Mouse (Mus musculus) hindbrain, postnatal 0 days (tissue): Measurements from ENCODE around the gene Itgb3bp. TPM values are rescaled to one million over a fixed set of nuclear protein-coding genes. Genes with fewer than 3 reads are reported as not detected.

Experiments
- ATAC-seq: fragments of 200-750 bp; cut with Nextera tagmentation; 2 replicates; pipeline ENCODE4 v1.8.0; 2017; ENCODE audit warnings: mild to moderate bottlenecking, moderate TSS enrichment, moderate library complexity
- DNase-seq: peaks from one replicate; pipeline ENCODE4 v3.0.0-alpha.2; 2015; ENCODE audit warnings: low spot score
- H3K27ac ChIP-seq: fragments of 300-500 bp; sonication (generic); 2 replicates; pipeline ENCODE4 v1.5.1; 2014; ENCODE audit warnings: mild to moderate bottlenecking
- H3K27me3 ChIP-seq: fragments of 300-500 bp; sonication (generic); 2 replicates; pipeline ENCODE4 v1.6.1; 2014; ENCODE audit warnings: low read length, mixed read lengths; ENCODE audit not compliant: insufficient read depth
- H3K36me3 ChIP-seq: fragments of 300-500 bp; sonication (generic); 2 replicates; pipeline ENCODE4 v1.6.1; 2014; ENCODE audit warnings: low read length, mixed read lengths; ENCODE audit not compliant: insufficient read depth
- H3K4me1 ChIP-seq: fragments of 300-500 bp; sonication (generic); 2 replicates; pipeline ENCODE4 v1.6.1; 2014; ENCODE audit warnings: antibody characterized with exemption, low read length, mixed read lengths; ENCODE audit not compliant: insufficient read depth
- H3K4me2 ChIP-seq: fragments of 300-500 bp; sonication (generic); 2 replicates; pipeline ENCODE4 v1.6.1; 2014; ENCODE audit warnings: low read depth, mild to moderate bottlenecking, low read length, moderate library complexity, mixed read lengths
- H3K4me3 ChIP-seq: fragments of 300-500 bp; sonication (generic); 2 replicates; pipeline ENCODE4 v1.5.1; 2014; ENCODE audit warnings: low read length
- H3K9ac ChIP-seq: fragments of 300-500 bp; sonication (generic); replicated peaks from 2 replicates; pipeline ENCODE4 v1.6.1; 2014; ENCODE audit warnings: mild to moderate bottlenecking, low read length, moderate library complexity, mixed read lengths
- H3K9me3 ChIP-seq: fragments of 300-500 bp; sonication (generic); 2 replicates; pipeline ENCODE4 v1.6.1; 2016; ENCODE audit warnings: low read length, mixed read lengths
- CTCF ChIP-seq: IDR thresholded peaks from 2 replicates; pipeline ENCODE4 v1.5.1; 2016; ENCODE audit warnings: antibody characterized with exemption, control low read depth, low read depth
- WGBS: fragments of 180-500 bp; shearing (Covaris S2); extraction: QIAGEN DNeasy Blood & Tissue Kit; methylation state at CpG from one replicate; pipeline ENCODE4 v1.1.7; 2014; 5-methylcytosine and 5-hydroxymethylcytosine counted together
- polyA plus RNA-seq: library from polyadenylated mRNA; unstranded; fragments of >200 nt; fragmentation: Nextera tagmentation; extraction: Ambion mirVana; gene quantifications from 2 replicates; pipeline ENCODE4 v1.2.1, GENCODE M21; 2015
- total RNA-seq: library from RNA; depleted of rRNA; stranded (reverse); fragments of >200 nt; gene quantifications from 2 replicates; pipeline ENCODE4 v1.2.3, GENCODE M21; 2014

Gene Itgb3bp
- total and polyA plus RNA-seq, 2 experiments from 2014 or later, result 2.8 to 12.7 TPM

DNA sequence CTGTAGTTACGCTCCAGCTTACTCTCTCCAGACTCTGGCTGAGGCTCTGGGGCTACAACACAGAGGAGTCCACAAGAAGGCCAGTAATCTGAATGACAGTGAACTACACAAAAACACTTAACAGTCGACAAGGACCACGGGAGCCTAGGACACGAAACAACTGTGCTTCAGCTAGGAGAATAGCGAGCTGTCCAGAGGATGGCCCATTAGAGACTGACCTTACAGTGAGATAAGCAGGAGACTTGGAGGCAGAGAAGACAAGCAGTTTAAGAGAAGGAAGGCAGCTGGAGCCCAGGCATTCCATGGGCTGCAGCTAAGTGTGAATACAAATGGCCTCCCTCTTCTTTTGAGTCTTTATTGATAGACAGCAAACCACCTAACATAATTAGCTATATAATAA lies 159.1 kb downstream of the Itgb3bp start:
- H3K9me3 ChIP-seq, result no peaks in the 10 kb centered on the region
- no peaks in the 10 kb centered on the region for H3K36me3 ChIP-seq
- H3K4me1 ChIP-seq, result no peaks in the 10 kb centered on the region
- H3K27ac ChIP-seq, result no peak overlapping the region
- H3K4me2 ChIP-seq, result no peak overlapping the region
- no peak overlapping the region for H3K9ac ChIP-seq
- WGBS, result 88% methylated on average over 5 of the region's 5 CpGs
- H3K27me3 ChIP-seq, result no peaks in the 10 kb centered on the region
- no peak for TF ChIP-seq CTCF
- no peak overlapping the region for H3K4me3 ChIP-seq
- ATAC-seq, result no peak
- DNase-seq, result no peak

DNA sequence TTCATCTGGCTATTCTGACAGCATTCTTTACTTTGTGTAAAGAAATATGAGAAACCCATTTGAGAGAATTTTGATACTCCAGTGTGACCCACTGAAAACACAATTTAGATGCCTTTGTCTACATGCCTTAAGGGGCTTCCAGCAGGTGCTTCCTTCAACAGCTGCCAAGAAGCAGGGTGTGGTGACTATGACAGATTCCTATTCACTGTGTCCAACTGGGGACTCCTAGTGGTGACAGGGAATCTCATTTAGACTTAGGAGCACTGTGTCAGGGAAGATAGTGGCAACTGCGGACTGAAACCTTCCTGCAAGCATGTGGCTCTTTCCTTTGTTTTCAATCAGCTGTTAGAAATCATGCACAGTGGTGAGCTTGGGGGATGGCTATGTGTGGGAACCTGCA lies 162.9 kb downstream of the Itgb3bp start:
- ATAC-seq (peak; percentile 72; the same call in 1 of the 2 replicates), DNase-seq (peak; percentile 47)
- WGBS, result 39% methylated on average over 1 of the region's 1 CpGs
- Histone ChIP-seq H3K27ac (no peak overlapping the region), H3K9me3 (no peaks in the 10 kb centered on the region), H3K4me1 (no peaks in the 10 kb centered on the region), H3K27me3 (no peaks in the 10 kb centered on the region), H3K9ac (no peak overlapping the region), H3K4me2 (no peak overlapping the region), H3K36me3 (no peaks in the 10 kb centered on the region), H3K4me3 (no peak overlapping the region)
- peak; percentile 63 for TF ChIP-seq CTCF

DNA sequence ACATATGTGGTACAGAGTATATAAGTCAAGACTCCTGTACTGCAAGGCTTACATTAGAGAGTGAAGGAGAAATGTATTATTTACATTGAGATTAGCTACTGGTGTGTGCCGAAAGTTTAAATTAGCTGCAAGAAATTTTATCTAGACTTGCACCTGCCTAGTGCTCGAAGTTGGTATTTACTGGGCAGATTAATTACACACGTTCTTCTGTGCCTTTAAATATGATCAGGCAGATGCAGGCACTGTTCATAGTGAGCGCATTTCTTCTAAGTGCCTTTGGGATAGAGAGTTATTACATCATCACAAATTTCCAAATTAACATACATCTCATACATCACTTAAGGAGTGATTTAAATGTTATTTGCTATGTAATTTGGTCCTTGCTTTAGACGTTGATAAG lies 163.3 kb downstream of the Itgb3bp start:
- no peak for DNase-seq
- no peak for ATAC-seq
- Histone ChIP-seq H3K27me3 (no peaks in the 10 kb centered on the region), H3K4me2 (no peak overlapping the region), H3K27ac (no peak overlapping the region), H3K4me3 (no peak overlapping the region), H3K9ac (no peak overlapping the region), H3K36me3 (no peaks in the 10 kb centered on the region), H3K4me1 (no peaks in the 10 kb centered on the region), H3K9me3 (no peaks in the 10 kb centered on the region)
- no peak for TF ChIP-seq CTCF
- WGBS, result 77% methylated on average over 5 of the region's 5 CpGs

DNA sequence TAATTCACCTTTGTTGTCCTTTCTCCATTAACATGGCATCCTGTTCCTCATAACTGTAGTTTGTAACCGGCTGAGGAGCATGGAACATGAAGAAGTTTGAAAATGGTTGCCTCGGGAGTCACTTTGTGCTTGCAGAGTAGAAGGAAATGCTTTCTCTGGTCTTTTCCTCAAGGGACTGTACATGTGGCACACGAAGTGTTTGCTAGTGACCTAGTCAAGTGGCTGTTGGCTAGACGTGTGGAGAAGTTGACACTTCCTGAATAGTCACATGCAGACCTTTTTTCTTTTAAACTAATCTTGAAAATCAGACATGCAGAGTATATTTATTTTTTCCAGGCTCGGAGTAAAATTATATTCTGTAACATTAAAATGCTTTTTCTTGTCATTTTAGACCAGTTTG lies 177.2 kb downstream of the Itgb3bp start:
- no peak overlapping the region for H3K9ac ChIP-seq
- no peaks in the 10 kb centered on the region for H3K9me3 ChIP-seq
- no peaks in the 10 kb centered on the region for H3K4me1 ChIP-seq
- DNase-seq, result no peak
- no peak for ATAC-seq
- no peak overlapping the region for H3K4me3 ChIP-seq
- H3K27ac ChIP-seq, result no peak overlapping the region
- no peaks in the 10 kb centered on the region for H3K27me3 ChIP-seq
- WGBS, result 88% methylated on average over 5 of the region's 5 CpGs
- no peaks in the 10 kb centered on the region for H3K36me3 ChIP-seq
- no peak overlapping the region for H3K4me2 ChIP-seq
- TF ChIP-seq CTCF, result no peak

DNA sequence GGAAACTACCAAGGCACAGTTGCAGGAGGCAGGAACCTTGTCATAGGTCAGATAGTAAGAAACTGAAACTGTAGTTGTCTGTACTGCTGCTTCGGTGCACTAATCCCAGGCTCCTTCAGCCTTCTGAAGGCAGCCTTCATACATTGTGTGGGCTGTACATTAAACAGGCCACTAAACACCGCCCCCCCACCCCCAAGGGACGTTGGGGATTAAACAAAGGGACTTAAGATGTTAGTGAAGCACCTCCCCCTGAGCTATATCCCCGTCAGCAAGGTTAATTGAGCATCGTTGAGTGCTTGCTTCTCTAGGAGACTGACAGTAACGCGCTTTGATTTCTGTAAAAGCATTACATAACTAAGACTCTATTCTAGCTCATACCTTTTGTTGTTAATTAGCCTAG lies 189.8 kb downstream of the Itgb3bp start:
- Histone ChIP-seq H3K27ac (no peak overlapping the region), H3K36me3 (no peaks in the 10 kb centered on the region), H3K4me3 (no peak overlapping the region), H3K4me1 (no peaks in the 10 kb centered on the region), H3K4me2 (no peak overlapping the region), H3K9me3 (no peaks in the 10 kb centered on the region), H3K27me3 (no peaks in the 10 kb centered on the region), H3K9ac (no peak overlapping the region)
- DNase-seq (no peak), ATAC-seq (no peak)
- no peak for TF ChIP-seq CTCF
- whole genome bisulfite sequencing, result 52% methylated on average over 7 of the region's 7 CpGs

DNA sequence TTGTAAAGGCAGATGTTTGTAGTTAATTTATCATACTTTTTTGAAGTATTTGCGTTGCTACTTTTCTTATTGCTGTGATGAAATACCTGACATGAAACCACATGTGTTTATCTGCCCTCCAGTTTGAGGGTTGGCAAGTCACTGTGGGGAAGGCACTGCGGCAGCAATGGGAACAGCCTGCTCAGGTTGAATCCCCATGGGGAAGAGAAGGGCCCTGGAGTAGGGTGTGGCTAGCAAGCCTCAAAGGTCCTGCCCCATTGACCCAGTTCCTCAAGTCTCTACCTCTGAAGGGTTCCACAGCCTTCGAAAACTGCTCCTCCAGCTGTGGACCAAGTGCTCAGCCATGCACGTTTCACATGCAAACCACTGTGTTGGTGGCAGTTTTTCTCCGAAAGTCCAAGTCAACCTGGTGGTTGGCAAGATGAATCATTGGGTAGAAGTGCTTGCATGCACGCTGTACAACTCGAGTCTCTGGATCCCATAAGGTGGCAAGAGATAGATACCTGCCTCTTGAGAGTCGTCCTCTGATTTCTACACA lies 203.6 kb downstream of the Itgb3bp start:
- Histone ChIP-seq H3K4me1 (no peaks in the 10 kb centered on the region), H3K4me3 (no peak overlapping the region), H3K27ac (no peak overlapping the region), H3K4me2 (no peak overlapping the region), H3K9ac (no peak overlapping the region), H3K27me3 (no peaks in the 10 kb centered on the region), H3K36me3 (peaks cover 34% of the 10 kb centered on the region), H3K9me3 (peaks cover 5% of the 10 kb centered on the region; the same call in 1 of the 2 replicates)
- WGBS, result 94% methylated on average over 8 of the region's 8 CpGs
- TF ChIP-seq CTCF, result no peak
- DNase-seq (no peak), ATAC-seq (no peak)

DNA sequence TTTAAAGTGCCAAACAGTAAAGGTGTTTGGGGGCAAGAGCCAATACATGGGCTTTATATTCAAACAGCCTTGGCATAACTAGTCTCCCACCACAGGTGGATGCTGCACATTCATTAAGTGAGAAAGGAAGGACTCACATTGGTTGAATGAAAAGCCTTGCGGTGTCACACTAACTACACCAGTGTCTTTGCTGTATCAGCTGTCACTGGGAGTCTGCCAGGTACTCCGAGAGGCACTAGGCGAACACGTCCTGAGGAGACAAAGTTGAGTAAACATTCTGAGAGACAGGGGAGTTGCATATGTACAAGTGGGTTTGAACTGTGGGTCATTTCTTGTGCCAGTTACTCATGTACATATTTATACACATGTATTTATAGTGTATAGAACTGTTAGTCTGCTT lies 205.3 kb downstream of the Itgb3bp start:
- TF ChIP-seq CTCF, result no peak
- no peak overlapping the region for H3K27ac ChIP-seq
- H3K4me2 ChIP-seq, result no peak overlapping the region
- DNase-seq (no peak), ATAC-seq (no peak)
- no peaks in the 10 kb centered on the region for H3K9me3 ChIP-seq
- H3K27me3 ChIP-seq, result no peaks in the 10 kb centered on the region
- no peak overlapping the region for H3K9ac ChIP-seq
- H3K4me3 ChIP-seq, result no peak overlapping the region
- WGBS, result 85% methylated on average over 4 of the region's 4 CpGs
- peaks cover 19% of the 10 kb centered on the region for H3K36me3 ChIP-seq
- no peaks in the 10 kb centered on the region for H3K4me1 ChIP-seq
